Mouse (Mus musculus) heart, embryonic 13.5 days (tissue): Measurements from ENCODE around the gene Vmn1r4. TPM values are rescaled to one million over a fixed set of nuclear protein-coding genes. Genes with fewer than 3 reads are reported as not detected.
A peak's percentile ranks its signal among the peaks of the same experiment; 100 is the strongest.

Experiments
- ATAC-seq: fragments of 200-750 bp; cut with Nextera tagmentation; 2 replicates; pipeline ENCODE4 v1.8.0; 2017; ENCODE audit warnings: moderate TSS enrichment; ENCODE audit not compliant: insufficient number of reproducible peaks, low FRiP score, low TSS enrichment; ENCODE audit errors: extremely low read depth
- H3K27ac ChIP-seq: fragments of 300-500 bp; sonication (generic); replicated peaks from 2 replicates; pipeline ENCODE4 v1.5.1; 2015; ENCODE audit warnings: moderate library complexity, mild to moderate bottlenecking, inconsistent platforms
- H3K27me3 ChIP-seq: fragments of 300-500 bp; sonication (generic); replicated peaks from 2 replicates; pipeline ENCODE4 v1.6.1; 2015; ENCODE audit warnings: mild to moderate bottlenecking, inconsistent platforms
- H3K36me3 ChIP-seq: fragments of 300-500 bp; sonication (generic); 2 replicates; pipeline ENCODE4 v1.6.1; 2015; ENCODE audit warnings: mild to moderate bottlenecking, inconsistent platforms
- H3K4me1 ChIP-seq: fragments of 300-500 bp; sonication (generic); 2 replicates; pipeline ENCODE4 v1.6.1; 2015; ENCODE audit warnings: inconsistent platforms
- H3K4me2 ChIP-seq: fragments of 300-500 bp; sonication (generic); 2 replicates; pipeline ENCODE4 v1.6.1; 2015; ENCODE audit warnings: inconsistent platforms, mild to moderate bottlenecking, moderate library complexity
- H3K4me3 ChIP-seq: fragments of 300-500 bp; sonication (generic); 2 replicates; pipeline ENCODE4 v1.5.1; 2015; ENCODE audit warnings: moderate library complexity, mild to moderate bottlenecking, inconsistent platforms
- H3K9ac ChIP-seq: fragments of 300-500 bp; sonication (generic); 2 replicates; pipeline ENCODE4 v1.6.1; 2015; ENCODE audit warnings: inconsistent platforms, mild to moderate bottlenecking, moderate library complexity
- H3K9me3 ChIP-seq: fragments of 300-500 bp; sonication (generic); 2 replicates; pipeline ENCODE4 v1.6.1; 2016; ENCODE audit warnings: inconsistent platforms
- WGBS: fragments of 180-500 bp; shearing (Covaris S2); methylation state at CpG from one replicate; pipeline ENCODE4 v1.1.7; 2015; ENCODE audit warnings: mixed read lengths; 5-methylcytosine and 5-hydroxymethylcytosine counted together
- polyA plus RNA-seq: library from polyadenylated mRNA; unstranded; fragments of >200 nt; fragmentation: Nextera tagmentation; extraction: Ambion mirVana; gene quantifications from 2 replicates; pipeline ENCODE4 v1.2.1, GENCODE M21; 2015

Vmn1r4 gene
- polyA plus RNA-seq, 1 experiment from 2014 or later, result 0.09 TPM

DNA sequence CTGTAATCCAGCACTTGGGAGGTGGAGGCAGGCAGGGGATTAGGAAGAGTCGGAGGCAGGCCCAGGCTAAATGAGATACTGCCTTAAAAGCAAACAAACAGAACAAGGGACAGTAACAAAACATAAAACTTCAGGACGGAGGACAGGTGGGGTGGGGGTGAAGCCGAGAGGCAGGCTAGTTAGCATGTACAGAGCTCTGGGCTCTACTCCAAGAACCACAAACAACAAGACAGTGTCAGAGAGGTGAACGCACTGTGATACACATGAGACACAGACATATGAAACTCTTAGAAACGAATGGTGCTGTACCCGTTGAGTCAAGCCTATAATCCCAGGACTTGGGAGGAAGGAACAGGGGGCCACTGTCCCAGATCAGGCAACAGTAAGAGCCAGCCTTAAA is 20.0 kb upstream of the Vmn1r4 start:
- Histone ChIP-seq H3K9me3 (no peaks in the 10 kb centered on the region), H3K4me3 (no peak overlapping the region), H3K27ac (peak overlapping the region; percentile 67), H3K9ac (peak overlapping the region; percentile 29; the same call in 1 of the 2 replicates), H3K27me3 (no peaks in the 10 kb centered on the region), H3K36me3 (no peaks in the 10 kb centered on the region), H3K4me2 (peak overlapping the region; percentile 70), H3K4me1 (peaks cover 76% of the 10 kb centered on the region)
- no peak for ATAC-seq
- WGBS, result 24% methylated on average over 6 of the region's 6 CpGs

DNA sequence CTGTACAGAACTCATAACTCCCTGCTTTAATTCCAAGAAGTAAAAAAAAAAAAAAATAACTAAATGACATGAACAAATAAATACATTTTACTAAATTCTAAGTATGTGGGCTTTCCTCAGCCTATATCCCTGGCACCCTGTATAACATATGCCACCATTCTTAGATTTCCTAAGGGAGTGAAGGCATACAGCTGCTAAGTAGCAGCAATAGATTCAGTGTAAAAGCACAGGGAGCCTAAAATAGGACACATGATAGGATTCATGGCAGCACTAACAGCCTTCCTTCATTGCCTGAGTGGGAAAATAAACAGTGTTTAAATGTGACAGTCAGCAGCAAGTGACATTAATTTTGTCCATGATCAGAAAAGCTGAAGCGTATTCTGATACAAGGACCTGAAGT is 19.5 kb upstream of the Vmn1r4 start:
- 58% methylated on average over 1 of the region's 1 CpGs for WGBS
- Histone ChIP-seq H3K27ac (peak overlapping the region; percentile 67), H3K4me3 (no peak overlapping the region), H3K9me3 (no peaks in the 10 kb centered on the region), H3K36me3 (no peaks in the 10 kb centered on the region), H3K9ac (peak overlapping the region; percentile 29; the same call in 1 of the 2 replicates), H3K4me1 (peaks cover 71% of the 10 kb centered on the region), H3K4me2 (peak overlapping the region; percentile 70), H3K27me3 (no peaks in the 10 kb centered on the region)
- ATAC-seq, result no peak

DNA sequence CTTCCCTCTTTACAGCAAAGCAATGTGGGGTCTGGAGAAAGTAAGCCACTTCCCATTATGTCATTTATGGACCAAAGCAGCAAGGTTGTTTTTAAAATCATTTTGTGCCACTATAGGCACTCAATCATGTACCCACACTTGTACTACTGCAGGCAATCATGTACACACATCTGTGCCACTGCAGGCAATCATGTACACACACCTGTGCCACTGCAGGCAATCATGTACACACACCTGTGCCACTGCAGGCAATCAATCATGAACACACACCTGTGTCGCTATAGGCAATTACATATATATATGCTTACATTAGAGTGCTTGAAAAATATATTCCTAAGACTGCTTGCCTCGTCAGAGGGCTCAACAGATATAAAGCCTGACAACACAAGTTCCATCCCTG is 18.8 kb upstream of the Vmn1r4 start:
- no peak overlapping the region for H3K4me3 ChIP-seq
- WGBS, result 84% methylated on average over 2 of the region's 2 CpGs
- no peak for ATAC-seq
- no peaks in the 10 kb centered on the region for H3K9me3 ChIP-seq
- peak overlapping the region; percentile 67 for H3K27ac ChIP-seq
- no peaks in the 10 kb centered on the region for H3K36me3 ChIP-seq
- H3K4me2 ChIP-seq, result peak overlapping the region; percentile 70; the same call in 1 of the 2 replicates
- H3K27me3 ChIP-seq, result no peaks in the 10 kb centered on the region
- H3K4me1 ChIP-seq, result peaks cover 65% of the 10 kb centered on the region
- H3K9ac ChIP-seq, result no peak overlapping the region

DNA sequence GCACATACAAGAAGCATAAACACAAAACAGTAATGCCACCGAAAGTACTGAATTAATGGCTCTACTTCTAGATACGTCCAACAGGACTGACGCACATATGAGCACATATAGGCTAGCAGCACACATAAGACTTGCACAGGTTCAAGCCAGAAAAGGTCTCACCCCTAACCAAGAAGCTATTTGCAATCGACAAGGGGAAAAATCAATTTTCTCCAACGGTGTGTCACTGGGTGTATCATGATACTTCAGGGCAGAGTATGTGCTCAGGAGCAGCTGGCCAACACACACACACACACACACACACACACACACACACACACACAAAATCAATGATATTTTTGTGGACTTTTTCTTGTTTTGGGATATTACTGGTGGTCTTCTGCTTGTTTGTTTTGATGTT is 18.3 kb upstream of the Vmn1r4 start:
- WGBS, result 89% methylated on average over 5 of the region's 5 CpGs

DNA sequence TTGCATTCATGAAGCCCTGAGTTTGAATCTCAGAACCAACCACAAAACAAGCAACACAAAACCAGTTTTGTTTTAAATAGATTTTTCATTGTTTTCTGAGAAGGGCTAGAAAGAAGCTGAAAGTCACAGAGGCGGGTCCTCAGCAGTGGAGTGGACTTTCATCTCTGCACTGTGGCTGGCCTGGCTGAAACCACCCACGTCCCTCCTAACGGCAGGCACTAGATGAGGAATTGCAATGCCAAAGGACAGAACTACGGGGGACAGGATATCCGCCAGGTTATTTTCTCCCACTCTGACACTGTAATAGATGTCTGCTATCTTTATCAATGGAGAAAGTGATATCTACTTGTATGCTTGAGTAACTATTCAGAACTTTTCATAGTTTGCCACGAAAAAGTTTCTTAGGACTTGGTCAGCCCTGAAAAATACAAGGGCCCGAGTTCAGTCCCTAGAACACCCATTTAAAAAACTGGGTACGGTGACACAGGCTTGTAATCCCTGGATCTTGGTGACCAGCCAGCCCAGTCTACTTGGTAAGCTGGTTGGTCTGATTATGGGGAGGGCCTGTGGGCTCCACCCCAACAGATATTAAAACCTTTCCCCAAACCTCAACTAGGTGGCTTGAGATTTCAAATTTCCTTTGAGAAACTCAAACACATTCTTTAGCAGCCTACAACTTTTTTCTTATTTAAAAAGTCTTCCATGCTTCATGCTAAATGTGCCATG is 17.5 kb upstream of the Vmn1r4 start:
- no peak for ATAC-seq
- Histone ChIP-seq H3K36me3 (no peaks in the 10 kb centered on the region), H3K9ac (no peak overlapping the region), H3K9me3 (no peaks in the 10 kb centered on the region), H3K4me2 (no peak overlapping the region), H3K4me3 (no peak overlapping the region), H3K27ac (no peak overlapping the region), H3K4me1 (peaks cover 55% of the 10 kb centered on the region), H3K27me3 (no peaks in the 10 kb centered on the region)
- WGBS, result 74% methylated on average over 8 of the region's 8 CpGs

More for the DNA sequence above, 18.3 kb upstream of the Vmn1r4 start:
- H3K9me3 ChIP-seq, result no peaks in the 10 kb centered on the region
- no peaks in the 10 kb centered on the region for H3K36me3 ChIP-seq
- no peak overlapping the region for H3K4me3 ChIP-seq
- H3K27ac ChIP-seq, result no peak overlapping the region
- H3K9ac ChIP-seq, result no peak overlapping the region
- H3K27me3 ChIP-seq, result no peaks in the 10 kb centered on the region
- ATAC-seq, result no peak
- no peak overlapping the region for H3K4me2 ChIP-seq
- H3K4me1 ChIP-seq, result peaks cover 61% of the 10 kb centered on the region

DNA sequence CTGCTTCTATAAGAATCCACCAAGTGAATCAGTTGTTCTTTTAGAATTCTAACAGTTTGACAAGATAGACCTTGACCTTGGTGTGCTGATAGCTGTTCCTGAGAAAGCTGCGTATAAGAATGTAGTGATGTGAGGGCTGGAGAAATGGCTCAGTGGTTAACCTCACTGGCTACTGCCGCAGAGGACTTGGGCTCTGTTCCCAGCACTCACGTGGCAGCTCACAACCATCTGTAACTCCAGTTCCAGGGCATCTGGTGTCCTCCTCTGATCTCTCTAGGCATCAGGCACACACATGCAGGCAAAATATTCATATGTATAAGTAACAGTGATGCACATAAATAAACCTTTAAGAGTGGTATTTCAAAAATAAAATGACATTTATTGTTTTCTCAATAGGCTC is 15.8 kb upstream of the Vmn1r4 start:
- H3K27me3 ChIP-seq, result no peaks in the 10 kb centered on the region
- no peak for ATAC-seq
- no peak overlapping the region for H3K4me3 ChIP-seq
- H3K36me3 ChIP-seq, result no peaks in the 10 kb centered on the region
- H3K9ac ChIP-seq, result no peak overlapping the region
- H3K27ac ChIP-seq, result no peak overlapping the region
- no peak overlapping the region for H3K4me2 ChIP-seq
- WGBS, result 89% methylated on average over 3 of the region's 3 CpGs
- no peaks in the 10 kb centered on the region for H3K9me3 ChIP-seq
- peaks cover 40% of the 10 kb centered on the region for H3K4me1 ChIP-seq

DNA sequence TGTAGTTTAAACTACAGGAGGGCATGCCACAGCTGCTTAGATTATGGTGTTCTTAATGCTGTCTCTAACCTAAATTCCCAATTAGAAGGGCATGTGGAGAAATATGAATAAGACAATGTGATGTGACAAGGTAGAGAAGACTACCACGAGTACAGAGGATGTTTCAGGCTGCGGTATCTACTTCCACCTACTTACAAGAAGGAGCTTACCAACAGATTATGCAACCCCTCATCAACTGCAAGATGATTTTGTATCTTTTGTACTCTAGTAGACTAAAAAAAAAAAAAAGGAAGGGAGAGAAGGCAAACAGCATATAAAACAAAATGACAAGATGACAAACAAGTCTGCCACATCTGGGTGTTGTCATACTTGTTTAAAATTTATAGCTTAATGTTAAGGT is 15.4 kb upstream of the Vmn1r4 start:
- WGBS, result 85% methylated on average over 2 of the region's 2 CpGs

DNA sequence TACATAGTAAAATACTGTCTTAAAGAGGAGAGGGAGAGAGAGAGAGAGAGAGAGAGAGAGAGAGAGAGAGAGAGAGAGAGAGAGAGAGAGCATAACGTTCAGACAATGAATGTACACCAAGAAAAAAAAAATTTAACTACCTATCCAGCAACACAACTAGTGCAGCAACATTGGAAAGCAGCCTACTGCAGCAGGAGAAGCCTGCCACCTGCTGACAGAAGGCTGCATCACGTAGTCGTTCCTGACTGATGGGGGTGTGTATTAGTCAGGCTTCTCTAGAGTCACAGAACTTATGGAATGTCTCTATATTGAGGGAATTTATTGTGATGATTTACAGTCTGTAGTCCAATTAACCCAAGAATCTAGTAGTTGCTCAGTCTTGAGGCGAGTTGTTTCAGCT is 14.9 kb upstream of the Vmn1r4 start:
- no peak overlapping the region for H3K4me3 ChIP-seq
- peak overlapping the region; percentile 10; the same call in 1 of the 2 replicates for H3K4me2 ChIP-seq
- H3K9me3 ChIP-seq, result no peaks in the 10 kb centered on the region
- H3K27me3 ChIP-seq, result no peaks in the 10 kb centered on the region
- ATAC-seq, result peak; percentile 48; the same call in 1 of the 2 replicates
- no peak overlapping the region for H3K27ac ChIP-seq
- no peak overlapping the region for H3K9ac ChIP-seq
- H3K4me1 ChIP-seq, result peaks cover 41% of the 10 kb centered on the region
- WGBS, result 2% methylated on average over 4 of the region's 4 CpGs
- no peaks in the 10 kb centered on the region for H3K36me3 ChIP-seq

More for the DNA sequence above, 15.4 kb upstream of the Vmn1r4 start:
- H3K9ac ChIP-seq, result no peak overlapping the region
- H3K36me3 ChIP-seq, result no peaks in the 10 kb centered on the region
- H3K4me2 ChIP-seq, result no peak overlapping the region
- H3K9me3 ChIP-seq, result no peaks in the 10 kb centered on the region
- H3K4me3 ChIP-seq, result no peak overlapping the region
- H3K27me3 ChIP-seq, result no peaks in the 10 kb centered on the region
- H3K4me1 ChIP-seq, result peaks cover 40% of the 10 kb centered on the region
- ATAC-seq, result no peak
- H3K27ac ChIP-seq, result no peak overlapping the region

DNA sequence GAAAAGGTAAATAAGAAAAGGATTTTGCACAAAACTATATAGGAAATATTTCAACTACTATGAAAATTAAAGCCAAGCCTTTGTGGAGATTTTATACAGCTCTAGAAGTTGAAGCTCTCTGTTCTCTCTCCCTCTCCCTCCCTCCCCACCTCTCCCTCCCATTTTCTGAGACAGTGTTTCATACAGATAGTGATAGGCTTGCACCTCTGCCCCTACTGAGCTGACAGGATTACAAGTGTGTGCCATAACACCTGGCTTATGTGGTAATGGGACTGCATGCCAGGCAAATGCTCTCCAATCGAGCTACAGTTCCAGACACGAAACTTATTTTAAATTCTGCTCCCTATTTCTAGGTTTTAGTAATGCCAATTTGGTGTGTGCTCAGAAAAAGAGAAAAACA is 12.9 kb upstream of the Vmn1r4 start:
- Histone ChIP-seq H3K9ac (0 out of 2 replicates have a peak overlapping the region, but pooled peaks have one; percentile 19), H3K27me3 (no peaks in the 10 kb centered on the region), H3K4me1 (peaks cover 34% of the 10 kb centered on the region), H3K36me3 (0 out of 2 replicates have a peak, but pooled peaks cover 2% of the 10 kb centered on the region), H3K9me3 (no peaks in the 10 kb centered on the region), H3K4me3 (no peak overlapping the region), H3K27ac (no peak overlapping the region), H3K4me2 (peak overlapping the region; percentile 35; the same call in 1 of the 2 replicates)
- WGBS, result 61% methylated on average over 2 of the region's 2 CpGs
- ATAC-seq, result no peak

DNA sequence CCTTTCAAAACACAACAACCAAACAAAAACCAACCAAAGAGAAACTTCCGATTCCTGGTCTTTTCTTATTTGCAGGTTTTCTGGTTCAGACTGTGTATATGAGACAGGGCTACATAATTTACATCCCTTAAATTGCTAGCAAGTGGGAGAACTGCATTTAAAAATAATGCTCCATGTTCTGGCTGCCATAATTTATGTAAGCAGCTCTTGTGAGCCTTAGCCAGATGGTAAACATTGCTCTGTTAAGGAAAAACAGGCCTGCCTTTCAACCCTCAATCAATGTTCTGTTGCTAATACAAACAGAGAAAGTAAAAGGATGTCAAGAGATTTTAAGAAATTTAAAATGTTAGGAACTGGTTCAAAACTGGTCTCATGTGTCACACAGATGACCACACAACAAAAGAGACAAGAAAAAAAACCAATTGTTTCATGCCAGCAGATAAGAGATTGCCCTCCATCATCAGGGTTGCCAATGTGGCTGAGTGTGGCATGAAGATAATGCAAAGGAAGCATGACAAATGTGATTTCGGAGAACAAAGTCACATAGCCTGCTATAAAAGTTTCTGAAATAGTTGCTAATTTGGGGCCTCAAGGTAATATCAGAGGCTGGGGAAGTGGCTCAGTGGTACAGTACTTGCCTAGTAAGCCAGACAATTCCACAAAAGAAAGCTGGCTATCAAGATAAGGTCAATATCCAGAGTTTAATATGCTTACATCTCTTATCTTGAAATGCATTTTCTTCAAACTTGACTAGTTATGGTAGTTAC is 10.5 kb upstream of the Vmn1r4 start:
- no peaks in the 10 kb centered on the region for H3K9me3 ChIP-seq
- 75% methylated on average over 2 of the region's 2 CpGs for WGBS
- H3K4me3 ChIP-seq, result no peak overlapping the region
- H3K36me3 ChIP-seq, result 0 out of 2 replicates have a peak, but pooled peaks cover 2% of the 10 kb centered on the region
- H3K9ac ChIP-seq, result no peak overlapping the region
- H3K27ac ChIP-seq, result no peak overlapping the region
- ATAC-seq, result no peak
- H3K4me1 ChIP-seq, result peaks cover 41% of the 10 kb centered on the region
- no peaks in the 10 kb centered on the region for H3K27me3 ChIP-seq
- H3K4me2 ChIP-seq, result peak overlapping the region; percentile 31

DNA sequence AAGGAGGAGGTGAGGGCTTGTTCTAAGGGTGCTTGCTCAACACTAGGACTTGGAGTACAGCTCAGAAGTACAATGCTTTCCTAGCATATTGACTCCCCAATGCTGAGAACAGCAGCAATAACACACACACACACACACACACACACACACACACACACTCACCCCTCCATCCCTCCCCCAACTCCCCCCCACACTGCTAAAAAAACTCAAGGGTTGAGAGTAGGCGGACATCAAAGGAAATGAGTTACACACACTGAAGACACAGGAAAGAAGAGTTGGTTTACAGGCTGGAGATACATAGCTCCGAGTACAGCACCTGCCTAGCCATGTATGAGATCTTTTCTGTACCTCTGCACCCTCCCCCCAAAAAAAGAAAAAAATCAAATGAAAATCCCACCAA is 7.5 kb upstream of the Vmn1r4 start:
- H3K4me1 ChIP-seq, result peaks cover 69% of the 10 kb centered on the region
- H3K27me3 ChIP-seq, result no peaks in the 10 kb centered on the region
- H3K36me3 ChIP-seq, result 0 out of 2 replicates have a peak, but pooled peaks cover 2% of the 10 kb centered on the region
- no peaks in the 10 kb centered on the region for H3K9me3 ChIP-seq
- peak overlapping the region; percentile 14; the same call in 1 of the 2 replicates for H3K4me3 ChIP-seq
- ATAC-seq, result no peak
- 57% methylated on average over 2 of the region's 2 CpGs for WGBS
- H3K27ac ChIP-seq, result no peak overlapping the region
- peak overlapping the region; percentile 72 for H3K4me2 ChIP-seq
- H3K9ac ChIP-seq, result no peak overlapping the region
